9 mouse cellular contexts compared by ENCODE assay signal in the genomic region with DNA sequence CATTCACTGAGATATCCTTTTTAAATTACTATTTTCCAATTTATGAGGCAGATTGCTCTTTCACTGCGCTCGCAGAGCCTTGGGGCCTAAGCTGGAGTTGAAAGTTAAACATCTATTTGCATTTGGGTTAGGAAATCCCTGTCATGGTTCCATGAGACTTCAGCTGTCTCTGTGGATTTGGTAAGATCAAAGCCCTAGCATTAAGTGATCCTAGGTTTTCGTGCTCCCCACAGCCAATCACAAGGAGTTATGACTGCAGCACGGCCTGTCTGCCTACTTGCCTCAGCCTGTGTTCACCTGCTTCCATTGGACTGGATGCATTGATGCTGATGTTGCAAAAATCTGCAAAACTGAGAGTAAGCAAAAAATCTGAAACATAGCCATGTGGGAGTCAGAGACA.
"Had no signal": no experiment of that assay in that cellular context is flagged by ENCODE, and none has a peak within 500 bp of the region (broad histone marks: within the 10 kb centered on the region; RNA-seq: fewer than 3 reads in every experiment).

No protein-coding gene starts in this region.

- H3K27me3 ChIP-seq: kidney, embryonic 15.5 days; liver, embryonic 12.5 days had no signal

- H3K9ac ChIP-seq: kidney, embryonic 15.5 days; liver, embryonic 12.5 days had no signal

- H3K27ac ChIP-seq: kidney, embryonic 15.5 days; limb, embryonic 10.5 days; liver, embryonic 12.5 days had no signal

- H3K4me1 ChIP-seq: kidney, embryonic 15.5 days had no signal

- H3K4me3 ChIP-seq: kidney, embryonic 15.5 days; limb, embryonic 10.5 days; liver, embryonic 12.5 days had no signal

- DNase-seq: kidney, adult 2 months; kidney, postnatal 14 days; spleen, adult 18-20 months; thymus, adult 18-20 months; thymus, postnatal 14 days had no signal

- ATAC-seq: intestine, embryonic 16.5 days; liver, embryonic 12.5 days had no signal

- H3K4me2 ChIP-seq: kidney, embryonic 15.5 days; liver, embryonic 12.5 days had no signal

- H3K36me3 ChIP-seq: kidney, embryonic 15.5 days; limb, embryonic 10.5 days; liver, embryonic 12.5 days had no signal

- H3K9me3 ChIP-seq: kidney, embryonic 15.5 days; limb, embryonic 10.5 days; liver, embryonic 12.5 days had no signal
